Mouse (Mus musculus) skeletal muscle tissue, adult 2 months (tissue): ENCODE results near the gene Cpz.

Experiments used
- DNase-seq: peaks from one replicate; pipeline ENCODE4 v3.0.0-alpha.2; 2012; ENCODE audit warnings: low read depth, low spot score

Cpz gene

DNA sequence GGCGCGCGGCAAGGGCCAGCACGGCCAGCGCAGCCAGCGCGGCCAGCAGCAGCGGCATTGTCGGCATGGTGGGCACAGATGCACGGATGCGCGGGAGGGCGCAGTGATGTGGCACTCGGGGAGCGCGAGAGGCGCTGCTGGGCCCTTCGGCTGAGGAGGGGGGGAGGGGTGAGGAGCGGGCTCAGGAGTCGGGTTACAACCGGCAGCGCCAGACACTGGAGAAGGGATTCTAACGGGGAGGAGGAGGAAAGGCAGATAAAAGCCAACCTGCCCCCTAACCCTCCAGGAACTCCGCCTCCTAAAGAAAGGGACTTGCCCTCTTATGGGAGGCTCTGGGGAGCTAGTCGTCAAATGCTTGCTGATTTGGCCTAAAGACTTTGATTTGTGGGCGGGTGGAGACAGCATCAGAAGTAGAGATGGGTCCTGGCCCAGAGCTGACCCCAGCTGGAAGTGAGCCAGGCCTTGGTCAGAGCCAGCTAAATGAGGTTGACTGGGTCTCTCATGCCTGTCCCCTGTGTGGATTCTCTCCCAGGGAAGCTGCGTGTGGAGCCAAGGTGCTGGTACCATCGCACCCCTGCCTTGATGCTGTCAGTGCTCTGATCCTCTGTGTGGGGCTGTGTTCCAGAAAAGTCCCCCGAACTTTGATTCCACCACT, at the start of gene Cpz:
Gene Cpz (minus strand): TSS at position 230 of the 655 bp plus-strand sequence.
- no peak for DNase-seq

DNA sequence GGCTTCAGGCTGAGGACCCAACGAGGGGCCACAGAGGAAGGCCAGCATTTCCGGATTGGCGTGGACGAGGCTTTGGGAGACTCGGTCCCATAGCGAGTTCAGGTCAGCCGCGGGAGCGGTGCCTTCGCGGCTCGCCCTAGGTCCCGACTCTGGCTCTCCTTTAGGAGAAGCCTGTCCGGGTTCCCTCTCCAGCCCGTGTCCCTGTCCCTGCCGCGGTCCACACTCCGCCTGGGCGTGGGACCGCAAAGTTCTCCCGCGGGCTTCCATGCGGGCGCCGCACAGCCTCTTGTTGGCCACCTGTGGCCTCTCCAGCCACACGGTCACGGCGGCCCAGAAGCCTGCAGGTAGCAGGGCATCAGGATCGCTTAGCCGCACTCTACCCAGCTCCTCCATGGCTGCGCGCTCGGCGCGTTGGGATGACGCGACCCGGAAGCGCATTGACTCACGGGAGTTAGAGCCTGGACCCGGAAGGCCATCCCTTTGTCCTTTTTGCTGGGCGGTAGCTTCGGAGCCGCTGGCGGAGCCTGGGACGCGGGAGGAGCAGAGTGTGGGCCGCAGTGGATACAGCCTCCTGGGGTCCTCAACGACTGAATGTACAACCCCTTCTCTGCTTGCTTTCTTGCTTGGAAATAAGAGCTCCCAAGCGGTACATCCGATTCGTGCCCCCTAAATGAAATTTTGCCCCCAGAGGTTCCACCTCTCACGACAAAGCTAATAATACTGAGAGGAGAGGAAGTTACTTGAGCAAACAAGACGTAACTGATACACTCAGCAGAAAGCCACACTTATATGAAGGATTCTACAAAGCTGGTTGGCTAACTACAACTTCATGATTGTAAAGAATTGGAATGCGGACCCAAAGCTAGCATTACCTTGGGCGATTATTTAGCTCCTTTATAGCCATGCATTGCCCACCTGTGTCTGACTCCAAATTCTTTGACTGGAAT, 49.4 kb upstream of the Cpz start, which contains the start of gene Trmt44:
Gene Trmt44 (minus strand): TSS at position 418 of the 947 bp plus-strand sequence.
- DNase-seq: peak; percentile 83

DNA sequence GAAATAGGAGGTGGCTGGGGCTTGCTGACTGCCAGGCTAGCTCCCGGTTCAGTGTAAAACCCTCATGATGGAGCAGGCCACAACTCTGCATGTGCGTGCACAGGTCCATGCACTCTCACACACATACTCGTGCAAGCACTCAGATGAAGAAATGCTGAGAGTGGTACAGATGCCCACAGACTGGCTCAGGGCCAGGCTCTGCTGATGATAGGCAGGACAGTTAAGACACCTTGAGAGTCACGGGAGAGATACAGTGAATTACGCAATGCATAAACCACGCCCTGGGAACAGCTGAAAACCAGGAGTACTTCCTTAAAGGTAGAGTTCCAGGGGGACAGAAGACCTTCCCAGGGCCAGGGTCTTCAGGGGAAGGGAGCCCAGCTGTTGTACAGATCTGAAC, 46.0 kb upstream of the Cpz start:
- DNase-seq: no peak

DNA sequence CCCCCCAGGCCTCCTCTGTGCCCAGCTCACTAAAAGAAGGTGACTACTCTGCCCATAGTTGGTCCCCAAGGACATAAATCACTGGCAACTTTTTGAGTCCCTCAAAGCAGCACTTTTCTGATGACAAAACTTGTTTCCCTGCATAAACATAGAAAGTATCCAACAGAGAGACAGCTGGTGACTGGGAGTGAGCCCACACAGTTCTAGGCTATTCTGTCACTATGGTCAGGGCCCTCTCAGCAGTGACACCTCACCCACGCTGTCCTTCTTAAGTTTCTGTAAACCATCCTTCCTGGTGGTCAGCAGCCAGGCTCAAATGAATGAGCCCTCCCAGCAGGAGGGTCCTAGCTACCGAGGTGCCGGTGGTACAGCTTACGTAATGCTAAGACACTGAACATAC, 41.1 kb upstream of the Cpz start:
- no peak for DNase-seq

DNA sequence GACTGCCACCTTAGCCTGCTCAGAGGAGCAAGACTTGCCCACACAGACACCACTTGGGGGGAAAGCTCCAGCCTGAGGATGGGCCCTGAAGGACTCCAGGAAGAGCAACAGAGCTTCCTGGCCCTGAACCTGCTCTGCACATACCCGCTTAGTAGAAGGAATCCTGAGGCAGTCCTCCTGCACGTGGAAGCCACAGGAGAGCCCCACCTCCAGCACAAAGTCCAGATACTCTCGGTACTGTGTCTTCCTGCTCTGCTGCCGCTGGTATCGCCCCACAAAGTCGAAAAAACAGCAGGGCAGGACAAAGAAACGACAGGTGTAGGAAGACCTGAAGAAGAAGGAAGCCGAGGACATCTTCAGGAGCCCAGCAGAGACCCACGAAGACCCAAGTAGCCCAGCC, 39.7 kb upstream of the Cpz start:
- DNase-seq: no peak

DNA sequence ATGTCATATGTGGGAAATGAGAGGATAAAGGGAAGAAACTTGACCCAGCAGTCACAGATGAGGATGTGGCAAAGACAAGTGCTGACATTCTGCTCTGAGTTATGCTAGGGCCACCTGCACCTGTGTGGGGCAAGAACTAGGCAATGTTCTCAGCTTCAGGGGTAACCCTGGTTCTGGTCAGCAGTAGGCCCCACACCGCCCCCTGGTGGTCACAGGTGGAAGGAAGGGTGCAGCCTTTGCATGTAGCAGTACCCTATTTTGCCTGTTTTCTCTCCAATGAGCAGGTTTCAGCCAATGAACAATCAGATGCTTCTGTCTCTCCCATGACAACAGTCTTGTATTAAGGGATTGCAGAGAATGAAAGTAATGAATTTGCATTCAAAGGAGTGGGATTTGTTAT, 38.0 kb upstream of the Cpz start:
- DNase-seq: peak; percentile 31

DNA sequence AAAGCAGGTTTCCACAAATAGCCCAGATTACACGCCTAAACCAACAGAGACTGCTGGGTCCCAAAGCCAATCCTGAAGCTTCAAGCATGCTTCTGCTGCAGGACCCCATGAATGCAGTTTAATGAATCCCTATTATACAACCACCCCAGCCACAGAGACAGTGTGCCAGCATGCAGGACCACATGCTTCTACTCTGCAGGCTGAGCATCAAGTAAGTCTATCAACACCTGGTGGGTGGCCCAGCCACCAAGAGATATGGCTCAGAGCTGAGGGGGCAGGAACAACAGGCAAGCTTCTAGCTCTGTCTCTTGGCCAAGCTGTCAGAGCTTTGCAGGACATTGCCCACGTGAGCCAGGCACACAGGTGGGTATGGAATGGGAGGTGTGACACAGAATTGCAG, 37.1 kb upstream of the Cpz start:
- DNase-seq: no peak

DNA sequence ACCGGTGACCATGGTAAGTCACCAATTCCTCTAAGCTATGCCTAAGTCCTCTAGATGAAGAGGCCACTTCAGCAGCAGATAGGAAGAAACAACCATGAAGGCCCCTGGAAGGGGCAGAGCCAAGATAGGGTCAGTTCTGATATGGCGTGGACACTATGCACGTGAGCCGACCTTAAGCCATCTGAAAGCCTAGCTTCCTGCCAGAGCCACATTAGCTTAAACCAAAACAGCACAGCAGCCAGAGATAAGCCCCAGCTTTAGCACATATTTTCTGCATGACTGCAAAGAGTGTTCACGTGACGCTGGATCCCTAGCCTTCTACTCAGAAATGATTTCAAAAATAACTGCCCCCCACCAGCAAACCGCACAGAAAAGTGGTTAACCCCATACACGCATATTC, 33.9 kb upstream of the Cpz start:
- no peak for DNase-seq

DNA sequence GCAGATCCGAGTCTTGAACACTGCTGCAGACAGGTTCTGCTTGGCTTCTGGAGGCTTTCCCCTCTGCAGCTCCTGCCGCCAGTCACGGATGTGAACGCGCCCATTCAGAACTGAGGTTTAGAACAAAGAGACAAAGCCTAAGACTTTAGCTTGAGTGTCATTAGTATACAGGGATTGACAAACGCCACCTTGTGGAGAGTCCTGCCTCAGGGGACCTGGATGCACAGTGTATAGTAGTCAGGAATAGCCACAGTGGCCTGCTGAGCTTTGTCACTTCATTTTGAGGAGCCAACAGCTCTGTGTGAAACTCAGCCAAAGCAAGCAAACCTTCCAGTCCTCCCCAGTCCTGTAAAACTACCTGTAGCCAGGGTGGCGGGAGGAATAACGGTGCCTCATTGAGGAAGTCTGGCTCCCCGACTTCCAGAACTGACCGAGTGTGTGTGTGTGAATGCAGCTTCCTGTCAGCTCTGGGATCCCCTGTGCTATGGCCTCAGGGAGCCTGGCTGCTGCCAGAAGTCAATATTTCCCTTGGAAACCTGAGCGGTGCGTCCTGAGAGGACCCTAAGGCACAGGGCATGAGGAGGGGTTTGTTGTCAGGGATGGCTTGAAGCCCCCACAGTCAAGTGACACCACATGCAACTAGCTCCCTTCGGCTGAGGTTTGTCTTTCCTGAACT, 32.6 kb upstream of the Cpz start:
- DNase-seq: no peak

DNA sequence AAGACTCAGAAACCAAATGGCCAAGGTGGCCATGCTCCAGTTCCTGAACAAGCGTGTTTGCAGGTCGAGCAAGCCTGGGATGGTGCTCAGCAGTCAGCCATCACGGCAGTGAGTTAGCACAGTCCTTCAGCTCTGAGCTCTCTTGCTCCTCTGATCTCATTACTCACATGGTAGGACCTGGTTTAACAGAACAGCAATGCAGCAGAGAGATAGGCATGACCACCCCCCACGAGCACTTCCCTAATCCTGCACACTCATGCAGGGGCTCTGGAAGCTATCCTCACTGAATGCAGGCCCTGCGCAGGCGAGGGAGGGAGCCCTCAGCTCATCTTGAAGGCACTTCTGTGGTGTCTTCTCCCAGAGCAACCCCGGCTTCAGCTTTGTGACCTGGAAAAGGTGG, 30.9 kb upstream of the Cpz start:
- DNase-seq: no peak

DNA sequence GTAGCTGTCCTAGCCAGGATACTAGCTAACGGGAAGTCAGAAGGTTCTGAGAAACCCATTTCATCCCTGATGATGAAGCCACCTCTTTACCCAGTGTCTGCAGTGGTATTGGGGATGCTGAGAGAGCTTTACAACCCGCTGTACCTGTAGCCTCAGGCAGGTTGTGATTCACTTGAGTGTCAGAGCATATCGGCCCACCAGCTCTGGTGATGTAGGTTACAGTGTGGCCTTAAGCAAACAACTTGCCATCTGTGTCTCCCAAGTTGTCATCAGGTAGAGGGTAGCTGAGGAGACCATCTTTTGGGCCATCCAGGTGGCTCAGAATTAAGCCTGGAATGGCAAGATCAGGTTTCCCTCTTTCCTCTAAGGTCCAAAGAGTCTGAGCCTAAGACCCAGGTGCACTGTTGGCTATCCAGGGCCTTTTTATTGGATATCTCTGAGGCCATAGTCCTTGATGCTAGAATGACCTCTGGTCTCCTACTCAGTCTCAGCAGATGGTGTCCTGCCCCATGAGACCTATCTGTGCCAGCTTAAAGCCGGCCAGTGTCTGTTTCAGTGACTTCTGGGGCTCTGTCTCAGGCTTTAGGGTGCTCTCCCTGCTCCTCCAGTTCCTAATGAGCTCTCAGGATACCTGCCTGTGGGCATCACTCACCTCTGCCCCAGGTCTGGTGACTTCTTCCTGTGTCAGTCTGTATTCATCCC, 27.5 kb upstream of the Cpz start:
- no peak for DNase-seq

DNA sequence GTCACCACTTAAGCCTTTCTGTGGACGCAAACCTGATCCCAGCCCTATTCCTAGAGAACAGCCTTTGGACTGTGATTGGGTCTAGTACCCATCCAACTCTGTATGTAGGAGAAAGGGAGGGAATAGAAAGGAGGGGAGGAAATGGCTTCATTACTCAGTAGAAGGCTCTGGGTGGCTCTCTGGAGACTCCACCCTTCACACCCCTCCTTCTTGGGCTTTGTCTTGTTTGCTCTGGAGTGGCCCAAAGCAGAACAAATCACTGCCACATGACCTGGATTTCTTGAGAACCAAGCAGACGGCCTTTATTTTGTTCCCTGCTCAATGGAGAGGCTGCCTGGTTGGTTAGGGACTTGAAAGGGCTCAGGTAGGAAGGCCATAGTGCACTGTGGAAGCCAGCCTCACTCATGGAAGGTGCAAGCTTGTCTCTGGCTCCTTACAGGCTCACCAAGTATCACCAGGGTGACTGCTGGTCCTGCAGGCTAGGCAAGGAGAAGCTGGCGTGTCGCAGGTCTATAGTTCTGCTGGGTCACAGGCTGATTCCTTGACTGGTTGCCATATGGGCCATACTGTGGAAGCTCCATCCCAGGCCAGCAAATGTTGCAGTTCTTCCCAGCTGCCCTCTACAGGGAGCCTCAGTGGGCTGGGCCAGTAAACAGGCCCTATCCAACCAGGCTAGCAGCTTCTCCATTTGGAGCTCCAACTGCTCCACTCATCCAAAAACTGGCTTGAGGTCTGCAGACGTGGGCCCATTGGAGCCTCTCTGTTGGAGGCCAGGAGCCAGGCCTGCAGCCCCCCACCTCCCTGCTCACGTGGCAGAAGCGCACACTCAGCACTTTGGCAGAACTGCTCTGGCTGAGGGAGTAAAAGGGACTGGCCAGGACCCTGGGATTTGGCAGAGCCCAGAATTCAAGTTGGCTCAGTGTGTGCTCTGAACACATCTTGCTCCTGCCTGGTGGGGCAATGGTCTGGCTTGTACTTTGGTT, 26.6 kb upstream of the Cpz start:
- peak; percentile 60 for DNase-seq

DNA sequence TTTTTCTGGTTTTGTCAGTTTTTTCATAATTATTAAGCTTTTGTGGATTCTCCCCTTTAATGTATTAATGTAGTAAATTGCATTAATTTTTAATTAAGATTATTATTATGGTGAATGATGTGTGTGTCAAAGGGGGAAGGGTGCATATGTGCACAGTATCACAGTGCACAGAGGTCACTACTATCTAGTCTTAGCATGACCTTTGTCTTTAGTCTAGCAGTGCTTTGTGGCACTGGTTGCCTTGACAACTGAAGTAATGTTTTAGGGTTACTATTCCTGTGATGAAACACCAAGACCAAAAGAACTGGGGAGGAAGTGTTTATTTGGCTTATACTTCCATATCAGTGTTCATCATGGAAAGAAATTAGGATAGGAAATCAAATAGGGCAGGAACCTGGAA, 20.6 kb upstream of the Cpz start:
- DNase-seq: no peak

DNA sequence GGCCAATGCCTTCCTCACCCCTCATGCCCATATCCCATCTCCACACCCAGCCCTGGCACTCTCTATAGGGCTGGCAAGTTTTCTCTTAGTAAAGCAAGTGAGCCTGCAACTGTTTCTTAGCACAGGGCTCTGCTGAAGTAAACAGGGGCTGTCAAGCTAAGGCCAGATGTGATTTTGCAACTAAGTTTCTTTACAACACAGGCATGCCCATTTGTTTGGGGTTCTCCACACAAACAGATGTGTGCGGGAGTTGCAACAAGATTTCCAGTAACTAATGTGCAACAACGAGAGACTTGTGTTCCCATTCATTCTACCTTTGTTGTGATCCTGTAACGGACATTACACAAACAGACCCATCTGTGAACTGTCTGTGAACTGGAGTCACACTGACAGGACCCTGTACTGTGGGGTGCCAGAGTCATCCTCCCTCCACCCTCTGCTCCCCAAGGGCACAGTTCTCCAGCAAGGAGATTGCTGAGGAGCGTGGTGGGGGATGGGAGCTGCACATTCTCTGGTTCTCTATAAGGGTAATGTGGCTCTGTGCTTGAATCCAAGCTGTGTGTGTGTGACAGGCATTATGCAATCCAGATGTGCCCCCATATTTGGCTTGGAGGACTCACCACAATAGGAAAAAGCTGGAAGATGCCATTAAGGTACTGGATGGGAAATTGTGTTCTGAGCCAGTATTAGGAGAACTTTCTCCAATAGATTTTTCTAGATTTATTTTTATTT, 15.7 kb upstream of the Cpz start:
- no peak for DNase-seq

DNA sequence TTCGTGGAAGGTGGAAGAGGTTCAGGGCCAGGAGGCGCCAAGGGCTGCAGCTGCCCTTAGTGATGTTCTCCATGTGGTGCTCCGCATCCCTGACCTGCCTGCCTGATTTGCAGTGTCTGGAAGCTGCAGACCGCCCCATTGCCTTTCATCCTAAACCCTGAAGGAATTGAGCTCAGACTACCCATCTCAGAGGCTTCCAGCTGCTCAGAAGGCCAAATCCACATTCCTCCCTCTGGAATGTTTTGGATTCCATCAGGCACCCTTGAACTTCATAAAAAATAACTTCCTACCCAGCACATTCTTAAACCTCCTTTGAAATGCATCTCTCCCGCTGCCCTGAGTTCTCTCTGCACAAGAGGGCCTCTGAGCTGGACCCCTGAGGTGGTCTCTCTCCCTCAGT, 15.1 kb upstream of the Cpz start:
- no peak for DNase-seq

DNA sequence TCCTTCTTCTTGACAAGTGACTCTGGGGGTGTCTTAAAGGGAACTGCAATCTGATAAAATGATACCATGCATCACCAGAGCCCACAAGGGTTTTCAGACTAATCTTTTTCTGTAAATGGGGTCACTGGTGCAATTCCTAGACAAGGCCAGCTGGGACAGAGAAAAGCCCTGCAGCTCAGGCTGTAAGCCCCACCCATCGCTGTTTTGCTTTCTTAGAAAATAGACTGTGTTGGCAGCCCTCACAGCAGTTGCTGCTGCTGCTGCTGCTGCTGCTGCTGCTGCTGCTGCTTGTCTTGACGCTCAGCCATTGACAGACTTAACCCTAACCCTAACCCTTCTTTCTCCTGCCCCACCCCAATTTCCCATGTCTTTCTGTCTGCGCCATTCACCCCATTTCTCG, 14.1 kb upstream of the Cpz start:
- DNase-seq: no peak

DNA sequence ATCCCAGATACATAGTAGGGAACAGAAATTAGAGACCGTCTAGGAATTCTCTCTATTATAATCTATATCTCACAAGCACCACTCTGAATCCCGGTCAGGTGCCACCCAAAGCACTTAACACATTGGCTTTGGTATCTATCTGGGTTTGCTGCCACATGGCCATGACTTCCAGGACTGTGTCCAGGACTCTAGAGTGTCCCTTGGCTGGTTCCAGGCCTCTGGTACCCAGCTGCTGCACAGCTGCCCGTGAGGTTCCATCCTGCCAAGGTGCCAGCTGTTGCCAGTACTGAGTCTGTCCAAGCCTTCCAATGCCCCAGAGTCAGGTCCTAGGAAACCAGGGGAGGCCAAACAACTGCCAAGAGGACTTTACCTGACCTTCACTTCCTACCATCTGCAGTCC, 12.5 kb upstream of the Cpz start:
- DNase-seq: no peak

DNA sequence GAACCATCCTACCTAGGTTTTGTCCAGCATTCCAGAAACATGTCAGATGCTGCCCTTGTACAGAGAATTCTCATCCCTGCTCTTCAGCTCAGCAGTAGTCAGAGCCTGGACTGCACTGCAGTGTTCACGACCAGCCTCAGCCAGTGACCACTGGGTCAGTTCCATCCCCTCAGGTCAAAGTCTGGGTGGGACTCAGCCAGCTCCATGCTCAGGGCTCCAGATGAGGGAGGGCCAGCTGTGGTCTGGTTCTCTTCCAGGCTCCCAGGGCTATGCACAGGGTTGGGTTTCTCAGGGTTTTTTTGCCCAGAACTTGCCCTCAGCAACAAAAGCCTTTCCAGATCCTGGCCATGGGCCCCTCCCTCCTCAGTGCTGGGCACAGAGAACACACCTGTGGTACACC, 12.0 kb upstream of the Cpz start:
- DNase-seq: no peak

DNA sequence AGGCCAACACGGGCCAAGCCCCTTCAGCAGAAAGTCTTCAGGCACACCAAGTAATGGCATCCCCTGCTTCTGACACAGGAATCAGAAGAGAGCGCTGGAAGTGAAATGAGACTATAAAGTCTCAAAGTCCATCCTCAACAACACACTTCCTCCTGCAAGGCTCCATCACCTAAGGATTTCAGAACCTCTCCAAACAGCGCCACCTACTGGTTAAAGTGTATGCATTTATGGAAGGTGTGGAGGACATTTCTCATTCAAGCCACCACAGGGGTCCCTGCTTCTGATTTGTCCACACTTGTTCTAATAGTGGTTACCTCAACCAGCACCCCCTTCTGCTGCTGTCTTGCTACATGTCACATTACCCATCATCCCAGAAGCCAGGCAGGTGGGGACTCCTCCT, 10.8 kb upstream of the Cpz start:
- no peak for DNase-seq

DNA sequence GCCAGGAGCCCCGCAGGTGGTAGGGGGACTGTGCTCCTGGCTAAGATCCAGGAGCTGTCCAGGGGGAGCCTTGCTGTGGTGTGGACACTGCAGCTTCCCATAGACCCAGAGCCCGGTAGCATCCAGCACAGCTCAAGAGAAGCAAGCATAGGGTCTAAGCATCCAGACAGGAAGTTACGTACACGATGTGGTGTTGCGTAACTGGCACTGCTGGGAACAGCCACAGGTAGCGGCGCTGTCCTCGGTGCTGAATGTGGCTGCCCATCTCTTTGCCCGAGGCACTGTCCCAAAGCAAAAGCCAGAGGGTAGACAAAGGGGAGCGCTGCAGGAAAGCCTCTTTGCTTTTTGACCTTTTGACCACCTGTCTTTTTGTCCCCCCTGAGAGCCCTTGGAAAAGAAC, 6.1 kb upstream of the Cpz start:
- DNase-seq: no peak
